Mouse (Mus musculus): Measurements from ENCODE around the gene B3gat1. TPM values are rescaled to one million over a fixed set of nuclear protein-coding genes. Genes with fewer than 3 reads are reported as not detected.

Gene B3gat1
- polyA plus RNA-seq, 1 experiment from 2014 or later = 54.7 TPM

- H3K27ac ChIP-seq = no peak overlapping the region
- peaks cover 62% of the 10 kb centered on the region for H3K36me3 ChIP-seq (replicated peaks; ENCODE audit: control insufficient read depth, insufficient read depth)
- H3K9me3 ChIP-seq (ENCODE audit: control insufficient read depth, low read length) = no peaks in the 10 kb centered on the region
- no peak overlapping the region for H3K9ac ChIP-seq
- no peak overlapping the region for H3K4me2 ChIP-seq (replicated peaks)
- 65% methylated on average over 5 of the region's 5 CpGs for WGBS
- H3K4me3 ChIP-seq (replicated peaks; ENCODE audit: low read length) = no peak overlapping the region
- ATAC-seq (ENCODE audit: low FRiP score) (0 out of 2 replicates have a peak, but pooled peaks have one; percentile 2), DNase-seq (ENCODE audit: low spot score) (no peak)
- no peaks in the 10 kb centered on the region for H3K4me1 ChIP-seq (replicated peaks; ENCODE audit: control insufficient read depth, insufficient read depth, low read length)
- H3K27me3 ChIP-seq (ENCODE audit: control insufficient read depth, insufficient read depth, low read length) = no peaks in the 10 kb centered on the region
These were observed 27.0 kb downstream of the B3gat1 start for GRCm38 (mm10) chr9:26760576-26760975.

- H3K4me1 ChIP-seq (replicated peaks; ENCODE audit: control insufficient read depth, insufficient read depth, low read length) = no peaks in the 10 kb centered on the region
- ATAC-seq (ENCODE audit: low FRiP score) (no peak), DNase-seq (ENCODE audit: low spot score) (no peak)
- H3K36me3 ChIP-seq (replicated peaks; ENCODE audit: control insufficient read depth, insufficient read depth) = peaks cover 47% of the 10 kb centered on the region
- no peak overlapping the region for H3K4me2 ChIP-seq (replicated peaks)
- 86% methylated on average over 6 of the region's 6 CpGs for WGBS
- H3K4me3 ChIP-seq (replicated peaks; ENCODE audit: low read length) = no peak overlapping the region
- H3K9me3 ChIP-seq (ENCODE audit: control insufficient read depth, low read length) = no peaks in the 10 kb centered on the region
- H3K27me3 ChIP-seq (ENCODE audit: control insufficient read depth, insufficient read depth, low read length) = no peaks in the 10 kb centered on the region
- H3K27ac ChIP-seq = no peak overlapping the region
- no peak overlapping the region for H3K9ac ChIP-seq
These were observed 28.9 kb downstream of the B3gat1 start for GRCm38 (mm10) chr9:26762477-26762876.

- peaks cover 10% of the 10 kb centered on the region; the same call in 1 of the 2 replicates for H3K36me3 ChIP-seq (replicated peaks; ENCODE audit: control insufficient read depth, insufficient read depth)
- no peak overlapping the region for H3K4me2 ChIP-seq (replicated peaks)
- no peak overlapping the region for H3K4me3 ChIP-seq (replicated peaks; ENCODE audit: low read length)
- H3K9ac ChIP-seq = no peak overlapping the region
- 94% methylated on average over 3 of the region's 3 CpGs for WGBS
- no peak for ATAC-seq (ENCODE audit: low FRiP score)
- H3K4me1 ChIP-seq (replicated peaks; ENCODE audit: control insufficient read depth, insufficient read depth, low read length) = no peaks in the 10 kb centered on the region
- H3K9me3 ChIP-seq (ENCODE audit: control insufficient read depth, low read length) = no peaks in the 10 kb centered on the region
- no peaks in the 10 kb centered on the region for H3K27me3 ChIP-seq (ENCODE audit: control insufficient read depth, insufficient read depth, low read length)
- no peak overlapping the region for H3K27ac ChIP-seq
- DNase-seq (ENCODE audit: low spot score) = no peak
These were observed 34.7 kb downstream of the B3gat1 start for GRCm38 (mm10) chr9:26768181-26768580.

GRCm38 (mm10) chr9:26775700-26776099 is 42.2 kb downstream of the B3gat1 start:
- 0 out of 2 replicates have a peak, but pooled peaks have one; percentile 34 for ATAC-seq (ENCODE audit: low FRiP score)
- WGBS = 83% methylated on average over 2 of the region's 2 CpGs
- H3K36me3 ChIP-seq (replicated peaks; ENCODE audit: control insufficient read depth, insufficient read depth) = no peaks in the 10 kb centered on the region
- DNase-seq (ENCODE audit: low spot score) = no peak
- H3K9me3 ChIP-seq (ENCODE audit: control insufficient read depth, low read length) = no peaks in the 10 kb centered on the region
- no peak overlapping the region for H3K4me3 ChIP-seq (replicated peaks; ENCODE audit: low read length)
- H3K4me2 ChIP-seq (replicated peaks) = no peak overlapping the region
- H3K9ac ChIP-seq = no peak overlapping the region
- H3K27me3 ChIP-seq (ENCODE audit: control insufficient read depth, insufficient read depth, low read length) = no peaks in the 10 kb centered on the region
- H3K27ac ChIP-seq = no peak overlapping the region; the same call in 1 of the 2 replicates
- no peaks in the 10 kb centered on the region for H3K4me1 ChIP-seq (replicated peaks; ENCODE audit: control insufficient read depth, insufficient read depth, low read length)

- Histone ChIP-seq H3K4me2 (replicated peaks) (no peak overlapping the region), H3K4me1 (replicated peaks; ENCODE audit: control insufficient read depth, insufficient read depth, low read length) (no peaks in the 10 kb centered on the region)
- WGBS = 63% methylated on average over 6 of the region's 6 CpGs
These were observed 42.8 kb downstream of the B3gat1 start for GRCm38 (mm10) chr9:26776122-26776902.

GRCm38 (mm10) chr9:26778421-26778820 is 44.9 kb downstream of the B3gat1 start:
- ATAC-seq (ENCODE audit: low FRiP score) (no peak), DNase-seq (ENCODE audit: low spot score) (no peak)
- Histone ChIP-seq H3K27me3 (ENCODE audit: control insufficient read depth, insufficient read depth, low read length) (no peaks in the 10 kb centered on the region), H3K9ac (no peak overlapping the region), H3K36me3 (replicated peaks; ENCODE audit: control insufficient read depth, insufficient read depth) (no peaks in the 10 kb centered on the region), H3K4me3 (replicated peaks; ENCODE audit: low read length) (no peak overlapping the region), H3K27ac (no peak overlapping the region), H3K4me1 (replicated peaks; ENCODE audit: control insufficient read depth, insufficient read depth, low read length) (no peaks in the 10 kb centered on the region), H3K9me3 (ENCODE audit: control insufficient read depth, low read length) (no peaks in the 10 kb centered on the region), H3K4me2 (replicated peaks) (no peak overlapping the region)
- 89% methylated on average over 7 of the region's 7 CpGs for WGBS

More at GRCm38 (mm10) chr9:26776122-26776902, 42.8 kb downstream of the B3gat1 start:
- ATAC-seq (ENCODE audit: low FRiP score) (peak; percentile 65), DNase-seq (ENCODE audit: low spot score) (peak; percentile 93)
- H3K4me3 ChIP-seq (replicated peaks; ENCODE audit: low read length) = no peak overlapping the region
- H3K9me3 ChIP-seq (ENCODE audit: control insufficient read depth, low read length) = no peaks in the 10 kb centered on the region
- no peaks in the 10 kb centered on the region for H3K36me3 ChIP-seq (replicated peaks; ENCODE audit: control insufficient read depth, insufficient read depth)
- H3K27me3 ChIP-seq (ENCODE audit: control insufficient read depth, insufficient read depth, low read length) = no peaks in the 10 kb centered on the region
- no peak overlapping the region for H3K9ac ChIP-seq
- no peak overlapping the region for H3K27ac ChIP-seq

GRCm38 (mm10) chr9:26783414-26783975 is 50.0 kb downstream of the B3gat1 start:
- no peaks in the 10 kb centered on the region for H3K36me3 ChIP-seq (replicated peaks; ENCODE audit: control insufficient read depth, insufficient read depth)
- H3K4me1 ChIP-seq (replicated peaks; ENCODE audit: control insufficient read depth, insufficient read depth, low read length) = no peaks in the 10 kb centered on the region
- 62% methylated on average over 7 of the region's 7 CpGs for WGBS
- no peak overlapping the region for H3K4me3 ChIP-seq (replicated peaks; ENCODE audit: low read length)
- H3K4me2 ChIP-seq (replicated peaks) = no peak overlapping the region
- no peaks in the 10 kb centered on the region for H3K27me3 ChIP-seq (ENCODE audit: control insufficient read depth, insufficient read depth, low read length)
- DNase-seq (ENCODE audit: low spot score) (no peak), ATAC-seq (ENCODE audit: low FRiP score) (no peak)
- no peak overlapping the region for H3K9ac ChIP-seq
- no peaks in the 10 kb centered on the region for H3K9me3 ChIP-seq (ENCODE audit: control insufficient read depth, low read length)
- no peak overlapping the region for H3K27ac ChIP-seq

- no peak overlapping the region for H3K27ac ChIP-seq
- no peak overlapping the region for H3K9ac ChIP-seq
- DNase-seq (ENCODE audit: low spot score) (no peak), ATAC-seq (ENCODE audit: low FRiP score) (no peak)
- H3K36me3 ChIP-seq (replicated peaks; ENCODE audit: control insufficient read depth, insufficient read depth) = no peaks in the 10 kb centered on the region
- no peak overlapping the region for H3K4me3 ChIP-seq (replicated peaks; ENCODE audit: low read length)
- no peaks in the 10 kb centered on the region for H3K27me3 ChIP-seq (ENCODE audit: control insufficient read depth, insufficient read depth, low read length)
- 75% methylated on average over 3 of the region's 3 CpGs for WGBS
- H3K9me3 ChIP-seq (ENCODE audit: control insufficient read depth, low read length) = no peaks in the 10 kb centered on the region
- no peaks in the 10 kb centered on the region for H3K4me1 ChIP-seq (replicated peaks; ENCODE audit: control insufficient read depth, insufficient read depth, low read length)
- no peak overlapping the region for H3K4me2 ChIP-seq (replicated peaks)
These were observed 59.3 kb downstream of the B3gat1 start for GRCm38 (mm10) chr9:26792829-26793228.

- Histone ChIP-seq H3K4me2 (replicated peaks) (no peak overlapping the region), H3K9ac (no peak overlapping the region), H3K27me3 (ENCODE audit: control insufficient read depth, insufficient read depth, low read length) (no peaks in the 10 kb centered on the region), H3K4me1 (replicated peaks; ENCODE audit: control insufficient read depth, insufficient read depth, low read length) (no peaks in the 10 kb centered on the region), H3K4me3 (replicated peaks; ENCODE audit: low read length) (no peak overlapping the region), H3K9me3 (ENCODE audit: control insufficient read depth, low read length) (no peaks in the 10 kb centered on the region), H3K36me3 (replicated peaks; ENCODE audit: control insufficient read depth, insufficient read depth) (no peaks in the 10 kb centered on the region), H3K27ac (no peak overlapping the region)
- ATAC-seq (ENCODE audit: low FRiP score) = no peak
- 88% methylated on average over 3 of the region's 3 CpGs for WGBS
- DNase-seq (ENCODE audit: low spot score) = no peak
These were observed 64.7 kb downstream of the B3gat1 start for GRCm38 (mm10) chr9:26798205-26798604.
